Mouse (Mus musculus): ENCODE results near the gene Negr1.

Negr1 gene

DNA sequence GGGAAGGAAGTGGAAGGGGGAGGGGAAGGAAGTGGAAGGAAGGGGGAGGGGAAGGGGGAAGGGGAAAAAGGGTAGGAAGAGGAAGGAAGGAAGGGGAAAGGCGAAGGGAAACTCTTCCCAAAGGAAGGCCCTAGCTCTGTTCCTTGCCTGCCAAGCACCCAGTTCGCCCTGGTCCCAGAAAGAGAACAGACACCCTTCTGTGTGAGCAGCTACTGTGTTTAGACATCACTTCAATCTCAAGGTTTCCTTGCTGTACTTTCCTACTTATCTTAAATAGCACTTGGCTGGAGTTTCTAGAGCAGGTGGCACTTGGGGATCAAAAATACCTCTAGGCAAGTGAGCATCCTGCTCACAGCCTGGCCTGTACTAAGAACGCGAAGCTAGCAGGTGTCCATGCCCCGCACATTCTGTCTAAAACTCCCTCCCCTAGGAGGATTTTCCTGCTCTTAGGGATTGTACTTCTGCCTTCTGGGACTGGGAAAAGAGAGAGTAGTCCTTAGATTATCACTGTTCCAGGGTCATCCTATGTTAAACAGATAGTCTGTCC, 128.5 kb downstream of the Negr1 start:
- DNase-seq (ENCODE audit: low spot score in 2 of 2) = no peak

DNA sequence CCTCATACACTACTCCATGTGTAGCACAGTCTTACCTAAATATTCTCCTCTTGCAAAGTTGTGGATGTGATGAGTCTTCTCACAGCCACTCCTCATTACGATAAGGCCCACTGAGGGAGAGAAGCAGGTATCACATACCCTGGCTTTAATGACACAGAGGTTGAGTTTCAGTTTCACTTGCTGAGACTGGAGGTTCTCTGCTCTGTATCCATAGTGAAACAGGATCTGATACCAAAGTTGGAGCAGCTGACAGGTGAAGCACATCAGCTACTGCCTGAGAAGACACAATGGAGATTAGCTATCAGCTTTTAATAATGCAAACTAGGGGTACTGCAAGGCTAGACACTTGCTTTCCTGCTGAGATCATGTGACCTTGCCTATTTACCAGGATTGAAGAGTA, 137.1 kb downstream of the Negr1 start:
- DNase-seq (ENCODE audit: low spot score in 2 of 2) = no peak

- no peak for DNase-seq (ENCODE audit: low spot score in 2 of 2)
These were observed 141.6 kb downstream of the Negr1 start for GRCm38 (mm10) chr3:156703241-156703640.

DNA sequence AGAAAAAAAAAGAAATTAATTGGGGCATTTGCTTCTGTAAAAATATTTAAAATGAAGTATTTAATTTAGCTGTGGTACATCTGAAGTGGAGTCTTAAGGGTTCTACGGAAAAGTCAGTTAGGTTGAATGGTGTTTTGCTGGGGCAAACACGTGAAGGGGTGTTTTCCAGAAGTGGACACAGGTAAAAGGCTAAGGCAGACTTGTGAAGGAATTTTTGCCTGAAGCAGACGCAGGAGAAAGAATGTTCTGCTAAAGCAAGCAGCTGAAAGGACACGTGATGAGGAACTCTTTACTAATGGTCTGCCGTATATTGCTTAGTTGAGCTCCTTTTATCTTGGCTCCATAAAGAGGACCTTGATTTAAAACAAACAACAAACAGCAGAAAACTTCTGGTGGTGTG, 148.6 kb downstream of the Negr1 start:
- no peak for DNase-seq (ENCODE audit: low spot score in 2 of 2)

- DNase-seq (ENCODE audit: low spot score in 2 of 2) = no peak
These were observed 149.1 kb downstream of the Negr1 start for GRCm38 (mm10) chr3:156710693-156711092.

DNA sequence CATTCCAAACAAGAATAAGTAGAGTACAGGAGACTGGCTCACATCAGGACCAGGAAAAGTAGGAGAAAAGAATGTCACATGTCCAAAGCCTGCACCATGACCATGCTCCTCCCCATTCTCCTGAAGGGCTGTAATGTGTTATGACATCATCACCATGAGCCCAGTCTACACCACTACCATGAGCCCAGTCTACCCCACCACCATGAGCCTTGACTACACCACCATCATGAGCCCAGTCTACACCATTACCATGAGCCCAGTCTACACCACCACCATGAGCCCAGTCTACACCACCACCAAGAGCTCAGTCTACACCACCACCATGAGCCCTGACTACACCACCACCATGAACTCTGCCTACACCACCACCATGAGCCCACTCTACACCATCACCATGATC, 174.7 kb downstream of the Negr1 start:
- DNase-seq (ENCODE audit: low spot score in 2 of 2) = no peak

GRCm38 (mm10) chr3:156739529-156739928, 177.9 kb downstream of the Negr1 start:
- DNase-seq (ENCODE audit: low spot score in 2 of 2) = no peak

- no peak for DNase-seq (ENCODE audit: low spot score in 2 of 2)
These were observed 181.7 kb downstream of the Negr1 start for GRCm38 (mm10) chr3:156743266-156743665.

GRCm38 (mm10) chr3:156745218-156745770, 183.7 kb downstream of the Negr1 start:
- DNase-seq (ENCODE audit: low spot score in 2 of 2) = no peak

DNA sequence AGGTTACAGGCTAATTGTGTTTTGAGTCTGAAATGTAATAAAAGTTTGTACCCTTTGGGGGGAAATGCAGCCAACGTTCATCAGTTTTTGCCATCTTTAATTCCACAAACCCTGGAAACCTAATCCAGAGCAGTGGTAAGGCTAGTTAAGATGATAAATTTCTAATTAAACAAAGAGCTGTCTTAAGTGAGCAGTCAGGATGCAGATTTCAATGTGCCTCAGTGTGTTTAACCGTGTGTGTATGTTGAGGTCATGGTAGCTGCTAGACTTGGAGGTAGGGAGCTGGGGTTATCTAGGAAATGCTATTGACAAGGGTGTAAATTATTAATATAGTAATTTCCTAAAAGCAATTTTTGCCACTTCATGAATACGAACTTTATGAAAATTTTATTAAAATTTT, 185.9 kb downstream of the Negr1 start:
- no peak for DNase-seq (ENCODE audit: low spot score in 2 of 2)

- DNase-seq (ENCODE audit: low spot score in 2 of 2) = no peak
These were observed 192.3 kb downstream of the Negr1 start for GRCm38 (mm10) chr3:156753780-156754373.

DNA sequence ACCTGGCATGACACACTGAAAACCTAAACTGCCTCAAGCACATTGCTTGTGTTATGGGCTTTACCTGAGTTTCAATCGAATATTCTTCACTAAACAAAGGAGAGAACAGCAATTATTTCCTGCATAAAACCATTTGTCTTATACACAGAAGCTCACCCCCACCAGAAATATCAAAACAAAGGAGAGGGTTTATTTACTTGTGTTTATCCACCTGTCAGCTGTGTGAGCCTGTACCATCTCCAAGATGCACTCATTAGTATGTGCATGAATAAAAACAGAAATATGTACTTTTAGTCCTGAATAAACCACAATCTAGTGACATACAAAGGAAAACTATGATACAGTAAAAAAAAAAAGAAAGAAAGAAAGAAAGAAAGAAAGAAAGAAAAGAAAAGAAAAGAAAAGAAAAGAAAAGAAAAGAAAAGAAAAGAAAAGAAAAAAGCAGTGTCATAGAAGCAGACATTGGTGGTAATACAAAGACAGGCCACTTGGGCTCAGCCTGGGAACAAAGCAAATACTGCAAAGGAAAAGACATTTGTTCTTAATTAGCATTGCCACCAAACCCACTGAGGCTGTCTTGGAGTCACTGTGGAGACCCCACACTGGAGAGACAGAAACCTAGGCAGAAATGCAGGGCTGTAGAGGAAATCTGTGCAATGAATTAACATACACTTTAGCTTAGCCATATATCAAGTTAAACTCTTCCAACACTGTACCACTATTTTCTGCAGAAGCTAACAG, 193.4 kb downstream of the Negr1 start:
- no peak for DNase-seq (ENCODE audit: low spot score in 2 of 2)

GRCm38 (mm10) chr3:156765015-156765414, 203.4 kb downstream of the Negr1 start:
- no peak for DNase-seq (ENCODE audit: low spot score in 2 of 2)

- no peak for DNase-seq (ENCODE audit: low spot score in 2 of 2)
These were observed 204.7 kb downstream of the Negr1 start for GRCm38 (mm10) chr3:156766171-156766845.

- DNase-seq (ENCODE audit: low spot score in 2 of 2) = no peak
These were observed 210.0 kb downstream of the Negr1 start for GRCm38 (mm10) chr3:156771626-156772025.

- no peak for DNase-seq (ENCODE audit: low spot score in 2 of 2)
These were observed 210.5 kb downstream of the Negr1 start for GRCm38 (mm10) chr3:156772057-156772456.

DNA sequence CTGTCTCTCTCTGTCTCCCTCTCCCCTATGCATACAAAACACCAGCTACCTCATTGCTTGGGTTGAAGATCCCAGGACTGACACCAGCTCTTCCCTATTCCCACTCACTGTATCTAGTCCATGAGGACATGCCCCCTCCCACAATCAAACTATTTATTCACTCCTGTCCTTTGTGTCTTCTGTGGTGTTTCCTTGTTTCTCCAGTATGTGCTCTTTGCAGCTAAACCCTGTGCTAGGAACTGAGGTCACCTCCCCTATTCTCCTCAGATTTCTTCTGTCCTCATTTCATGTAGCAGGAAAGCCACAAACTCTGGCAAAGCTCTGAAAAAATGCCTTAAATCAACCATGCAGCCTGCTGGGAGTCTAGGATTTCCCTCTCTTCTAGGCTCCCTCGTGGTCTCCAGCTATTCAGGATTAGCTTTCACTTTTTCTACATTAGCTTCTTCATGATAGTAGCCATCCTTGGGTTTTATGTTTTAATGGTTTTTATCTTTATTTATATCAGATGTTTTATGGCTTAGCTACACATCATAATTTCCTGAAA, 222.8 kb downstream of the Negr1 start:
- DNase-seq (ENCODE audit: low spot score in 2 of 2) = no peak

DNA sequence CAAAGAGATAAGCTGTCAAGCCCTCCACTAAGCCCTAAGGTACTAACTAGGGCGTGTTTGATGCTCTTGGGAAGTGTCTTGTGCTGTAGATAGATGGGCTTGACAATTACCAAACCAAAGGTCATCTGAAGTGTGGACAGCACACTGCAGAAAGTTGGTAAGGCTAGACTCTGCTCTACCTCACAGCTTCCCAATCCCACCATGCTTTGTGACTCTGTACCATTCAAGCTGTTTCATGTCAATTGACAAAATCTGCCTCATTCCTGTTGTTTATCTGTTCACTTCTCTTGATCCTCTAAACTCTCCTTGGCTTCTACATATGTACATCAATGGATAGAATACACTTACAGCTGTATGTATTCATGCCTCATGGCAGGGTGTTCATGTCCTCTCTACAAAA, 224.8 kb downstream of the Negr1 start:
- no peak for DNase-seq (ENCODE audit: low spot score in 2 of 2)

- DNase-seq (ENCODE audit: low spot score in 2 of 2) = no peak
These were observed 229.6 kb downstream of the Negr1 start for GRCm38 (mm10) chr3:156791234-156791633.

GRCm38 (mm10) chr3:156792743-156793142, 231.1 kb downstream of the Negr1 start:
- no peak for DNase-seq (ENCODE audit: low spot score in 2 of 2)

DNA sequence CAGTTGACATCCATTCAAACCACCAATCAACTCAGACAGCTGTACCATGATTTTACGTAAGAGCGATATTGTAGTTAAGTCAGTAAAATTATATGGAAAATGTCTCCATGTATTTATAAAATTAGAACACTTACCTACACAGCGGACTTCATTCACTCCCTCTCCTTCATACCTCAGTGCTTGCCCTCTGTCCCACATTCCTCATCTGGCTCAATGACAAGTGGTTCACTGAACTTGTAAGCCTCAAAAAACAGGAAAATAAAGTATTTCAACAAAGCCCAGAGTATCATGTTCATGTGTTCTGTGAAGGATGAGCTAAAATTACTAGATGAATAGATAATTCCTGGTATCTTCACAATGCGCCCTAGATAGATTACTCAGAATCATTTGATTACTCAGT, 232.5 kb downstream of the Negr1 start:
- DNase-seq (ENCODE audit: low spot score in 2 of 2) = no peak

DNA sequence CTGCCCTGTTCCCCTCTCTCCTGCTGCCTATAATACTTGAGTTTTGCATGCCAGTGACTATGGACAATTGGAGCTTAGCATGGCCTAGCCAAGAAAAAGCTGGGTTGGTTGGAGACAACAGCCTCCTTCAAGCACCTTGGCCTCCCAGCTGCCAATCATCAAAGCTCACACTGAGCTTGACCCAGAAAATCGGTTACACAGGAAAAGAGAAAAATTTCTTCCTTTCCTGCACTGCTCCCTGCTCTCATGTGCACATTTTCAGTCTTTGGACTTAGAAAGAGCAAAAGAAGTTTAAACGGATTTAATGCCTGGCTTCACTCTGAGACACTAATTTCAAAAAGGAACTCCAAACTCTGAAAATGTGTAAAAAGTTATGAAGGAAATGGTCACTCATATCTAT, 233.0 kb downstream of the Negr1 start:
- DNase-seq (ENCODE audit: low spot score in 2 of 2) = no peak
